Mouse (Mus musculus) neural tube, embryonic 12.5 days (tissue): ENCODE results near the gene Tmtc2. TPM values are rescaled to one million over a fixed set of nuclear protein-coding genes. Genes with fewer than 3 reads are reported as not detected.
A peak's percentile ranks its signal among the peaks of the same experiment; 100 is the strongest.

ENCODE experiments used
- ATAC-seq: fragments of 200-750 bp; cut with Nextera tagmentation; 2 replicates; pipeline ENCODE4 v1.8.0; 2017; ENCODE audit warnings: low read depth, mild to moderate bottlenecking, moderate TSS enrichment, moderate library complexity; ENCODE audit not compliant: low FRiP score
- H3K27ac ChIP-seq: fragments of 300-500 bp; sonication (generic); 2 replicates; pipeline ENCODE4 v1.5.1; 2016
- H3K27me3 ChIP-seq: fragments of 300-500 bp; sonication (generic); replicated peaks from 2 replicates; pipeline ENCODE4 v1.6.1; 2016; ENCODE audit warnings: mild to moderate bottlenecking
- H3K36me3 ChIP-seq: fragments of 300-500 bp; sonication (generic); 2 replicates; pipeline ENCODE4 v1.6.1; 2016; ENCODE audit warnings: mild to moderate bottlenecking
- H3K4me1 ChIP-seq: fragments of 300-500 bp; sonication (generic); 2 replicates; pipeline ENCODE4 v1.6.1; 2016
- H3K4me2 ChIP-seq: fragments of 300-500 bp; sonication (generic); replicated peaks from 2 replicates; pipeline ENCODE4 v1.6.1; 2016; ENCODE audit warnings: mild to moderate bottlenecking
- H3K4me3 ChIP-seq: fragments of 300-500 bp; sonication (generic); 2 replicates; pipeline ENCODE4 v1.5.1; 2016
- H3K9ac ChIP-seq: fragments of 300-500 bp; sonication (generic); 2 replicates; pipeline ENCODE4 v1.6.1; 2016; ENCODE audit warnings: mild to moderate bottlenecking
- H3K9me3 ChIP-seq: fragments of 300-500 bp; sonication (generic); 2 replicates; pipeline ENCODE4 v1.6.1; 2016; ENCODE audit warnings: mild to moderate bottlenecking
- WGBS: fragments of 180-500 bp; shearing (Covaris S2); methylation state at CpG from one replicate; pipeline ENCODE4 v1.1.7; 2016; 5-methylcytosine and 5-hydroxymethylcytosine counted together
- polyA plus RNA-seq: library from polyadenylated mRNA; unstranded; fragments of >200 nt; fragmentation: Nextera tagmentation; extraction: Ambion mirVana; gene quantifications from 2 replicates; pipeline ENCODE4 v1.2.1, GENCODE M21; 2016

Gene Tmtc2
- polyA plus RNA-seq, 1 experiment from 2014 or later, result 16.2 TPM

- no peaks in the 10 kb centered on the region for H3K27me3 ChIP-seq
- ATAC-seq, result no peak
- H3K4me1 ChIP-seq, result no peaks in the 10 kb centered on the region
- H3K4me2 ChIP-seq, result no peak overlapping the region
- 65% methylated on average over 5 of the region's 5 CpGs for WGBS
- no peak overlapping the region for H3K9ac ChIP-seq
- H3K27ac ChIP-seq, result no peak overlapping the region
- H3K36me3 ChIP-seq, result no peaks in the 10 kb centered on the region
- H3K9me3 ChIP-seq, result no peaks in the 10 kb centered on the region
- no peak overlapping the region for H3K4me3 ChIP-seq
These were observed 34.6 kb downstream of the Tmtc2 start for GRCm38 (mm10) chr10:105539697-105540096.

GRCm38 (mm10) chr10:105536910-105537309 is 37.3 kb downstream of the Tmtc2 start:
- H3K4me1 ChIP-seq, result no peaks in the 10 kb centered on the region
- no peak overlapping the region for H3K4me2 ChIP-seq
- H3K27me3 ChIP-seq, result no peaks in the 10 kb centered on the region
- no peak for ATAC-seq
- no peaks in the 10 kb centered on the region for H3K36me3 ChIP-seq
- H3K27ac ChIP-seq, result no peak overlapping the region
- no peak overlapping the region for H3K4me3 ChIP-seq
- H3K9me3 ChIP-seq, result no peaks in the 10 kb centered on the region
- WGBS, result 92% methylated on average over 4 of the region's 4 CpGs
- H3K9ac ChIP-seq, result no peak overlapping the region

- Histone ChIP-seq H3K9me3 (no peaks in the 10 kb centered on the region), H3K27me3 (no peaks in the 10 kb centered on the region), H3K4me1 (no peaks in the 10 kb centered on the region), H3K4me3 (no peak overlapping the region), H3K27ac (no peak overlapping the region), H3K9ac (no peak overlapping the region), H3K36me3 (no peaks in the 10 kb centered on the region), H3K4me2 (no peak overlapping the region)
- ATAC-seq, result no peak
These were observed 38.4 kb downstream of the Tmtc2 start for GRCm38 (mm10) chr10:105535848-105536247.

GRCm38 (mm10) chr10:105532747-105533146 is 41.5 kb downstream of the Tmtc2 start:
- Histone ChIP-seq H3K27ac (no peak overlapping the region), H3K4me1 (no peaks in the 10 kb centered on the region), H3K4me2 (no peak overlapping the region), H3K4me3 (no peak overlapping the region), H3K36me3 (no peaks in the 10 kb centered on the region), H3K9ac (no peak overlapping the region), H3K27me3 (no peaks in the 10 kb centered on the region), H3K9me3 (no peaks in the 10 kb centered on the region)
- WGBS, result 80% methylated on average over 7 of the region's 7 CpGs
- ATAC-seq, result no peak

GRCm38 (mm10) chr10:105532019-105532525 is 42.2 kb downstream of the Tmtc2 start:
- 86% methylated on average over 5 of the region's 5 CpGs for WGBS
- Histone ChIP-seq H3K36me3 (no peaks in the 10 kb centered on the region), H3K9me3 (no peaks in the 10 kb centered on the region), H3K27ac (no peak overlapping the region), H3K9ac (no peak overlapping the region), H3K27me3 (no peaks in the 10 kb centered on the region), H3K4me2 (no peak overlapping the region), H3K4me3 (no peak overlapping the region), H3K4me1 (no peaks in the 10 kb centered on the region)
- ATAC-seq, result no peak

GRCm38 (mm10) chr10:105531080-105531894 is 43.0 kb downstream of the Tmtc2 start:
- no peaks in the 10 kb centered on the region for H3K9me3 ChIP-seq
- no peak for ATAC-seq
- no peak overlapping the region for H3K4me3 ChIP-seq
- no peaks in the 10 kb centered on the region for H3K36me3 ChIP-seq
- no peak overlapping the region for H3K9ac ChIP-seq
- H3K4me1 ChIP-seq, result no peaks in the 10 kb centered on the region
- H3K27me3 ChIP-seq, result no peaks in the 10 kb centered on the region
- WGBS, result 75% methylated on average over 9 of the region's 9 CpGs
- H3K27ac ChIP-seq, result no peak overlapping the region
- no peak overlapping the region for H3K4me2 ChIP-seq

GRCm38 (mm10) chr10:105523405-105524088 is 50.7 kb downstream of the Tmtc2 start:
- Histone ChIP-seq H3K9ac (no peak overlapping the region), H3K9me3 (no peaks in the 10 kb centered on the region), H3K36me3 (no peaks in the 10 kb centered on the region), H3K4me2 (no peak overlapping the region), H3K4me1 (peaks cover 4% of the 10 kb centered on the region; the same call in 1 of the 2 replicates), H3K4me3 (no peak overlapping the region), H3K27ac (no peak overlapping the region), H3K27me3 (no peaks in the 10 kb centered on the region)
- no peak for ATAC-seq
- 29% methylated on average over 8 of the region's 8 CpGs for WGBS

GRCm38 (mm10) chr10:105522431-105522830 is 51.8 kb downstream of the Tmtc2 start:
- 77% methylated on average over 7 of the region's 7 CpGs for WGBS
- Histone ChIP-seq H3K4me1 (peaks cover 4% of the 10 kb centered on the region; the same call in 1 of the 2 replicates), H3K4me2 (no peak overlapping the region), H3K27ac (no peak overlapping the region), H3K4me3 (no peak overlapping the region), H3K9ac (no peak overlapping the region), H3K9me3 (no peaks in the 10 kb centered on the region), H3K27me3 (no peaks in the 10 kb centered on the region), H3K36me3 (no peaks in the 10 kb centered on the region)
- no peak for ATAC-seq

- no peak overlapping the region for H3K27ac ChIP-seq
- H3K9me3 ChIP-seq, result no peaks in the 10 kb centered on the region
- no peak overlapping the region for H3K4me3 ChIP-seq
- ATAC-seq, result no peak
- peaks cover 4% of the 10 kb centered on the region; the same call in 1 of the 2 replicates for H3K4me1 ChIP-seq
- no peak overlapping the region for H3K9ac ChIP-seq
- H3K36me3 ChIP-seq, result no peaks in the 10 kb centered on the region
- 87% methylated on average over 6 of the region's 6 CpGs for WGBS
- no peak overlapping the region for H3K4me2 ChIP-seq
- H3K27me3 ChIP-seq, result no peaks in the 10 kb centered on the region
These were observed 55.0 kb downstream of the Tmtc2 start for GRCm38 (mm10) chr10:105519154-105519806.

GRCm38 (mm10) chr10:105518144-105518543 is 56.1 kb downstream of the Tmtc2 start:
- Histone ChIP-seq H3K27me3 (no peaks in the 10 kb centered on the region), H3K9ac (no peak overlapping the region), H3K4me2 (no peak overlapping the region), H3K4me3 (no peak overlapping the region), H3K4me1 (no peaks in the 10 kb centered on the region), H3K36me3 (no peaks in the 10 kb centered on the region), H3K9me3 (no peaks in the 10 kb centered on the region), H3K27ac (no peak overlapping the region)
- ATAC-seq, result peak; percentile 47; the same call in 1 of the 2 replicates
- 81% methylated on average over 9 of the region's 9 CpGs for WGBS

- ATAC-seq, result no peak
- 68% methylated on average over 7 of the region's 7 CpGs for WGBS
- Histone ChIP-seq H3K4me2 (no peak overlapping the region), H3K9me3 (no peaks in the 10 kb centered on the region), H3K4me3 (no peak overlapping the region), H3K4me1 (peaks cover 25% of the 10 kb centered on the region), H3K27me3 (no peaks in the 10 kb centered on the region), H3K9ac (no peak overlapping the region), H3K36me3 (no peaks in the 10 kb centered on the region), H3K27ac (no peak overlapping the region)
These were observed 60.4 kb downstream of the Tmtc2 start for GRCm38 (mm10) chr10:105513777-105514322.

GRCm38 (mm10) chr10:105509896-105510272 is 64.4 kb downstream of the Tmtc2 start:
- Histone ChIP-seq H3K4me3 (peak overlapping the region; percentile 7; the same call in 1 of the 2 replicates), H3K27me3 (no peaks in the 10 kb centered on the region), H3K36me3 (peaks cover 4% of the 10 kb centered on the region; the same call in 1 of the 2 replicates), H3K27ac (no peak overlapping the region), H3K4me2 (peak overlapping the region; percentile 52), H3K9ac (no peak overlapping the region), H3K4me1 (peaks cover 25% of the 10 kb centered on the region), H3K9me3 (no peaks in the 10 kb centered on the region)
- ATAC-seq, result peak; percentile 70
- 18% methylated on average over 5 of the region's 5 CpGs for WGBS
